Mouse (Mus musculus) mouse trophoblast stem cell (cell line): Measurements from ENCODE around the gene Ampd1.
"Not testable (repeated sequence)": the region's sequence is repeated elsewhere in the genome, so short reads cannot be mapped to it uniquely, and the experiment has no call there.

Experiments
- in situ Hi-C, 2 experiments: fragments of 300-500 bp; cut with MseI, MboI; formaldehyde crosslinking; loops; 2 replicates in 1 of 2; 3 replicates in 1 of 2; pipeline ENCODE4 v1.15.1; 2025

Gene Ampd1

DNA sequence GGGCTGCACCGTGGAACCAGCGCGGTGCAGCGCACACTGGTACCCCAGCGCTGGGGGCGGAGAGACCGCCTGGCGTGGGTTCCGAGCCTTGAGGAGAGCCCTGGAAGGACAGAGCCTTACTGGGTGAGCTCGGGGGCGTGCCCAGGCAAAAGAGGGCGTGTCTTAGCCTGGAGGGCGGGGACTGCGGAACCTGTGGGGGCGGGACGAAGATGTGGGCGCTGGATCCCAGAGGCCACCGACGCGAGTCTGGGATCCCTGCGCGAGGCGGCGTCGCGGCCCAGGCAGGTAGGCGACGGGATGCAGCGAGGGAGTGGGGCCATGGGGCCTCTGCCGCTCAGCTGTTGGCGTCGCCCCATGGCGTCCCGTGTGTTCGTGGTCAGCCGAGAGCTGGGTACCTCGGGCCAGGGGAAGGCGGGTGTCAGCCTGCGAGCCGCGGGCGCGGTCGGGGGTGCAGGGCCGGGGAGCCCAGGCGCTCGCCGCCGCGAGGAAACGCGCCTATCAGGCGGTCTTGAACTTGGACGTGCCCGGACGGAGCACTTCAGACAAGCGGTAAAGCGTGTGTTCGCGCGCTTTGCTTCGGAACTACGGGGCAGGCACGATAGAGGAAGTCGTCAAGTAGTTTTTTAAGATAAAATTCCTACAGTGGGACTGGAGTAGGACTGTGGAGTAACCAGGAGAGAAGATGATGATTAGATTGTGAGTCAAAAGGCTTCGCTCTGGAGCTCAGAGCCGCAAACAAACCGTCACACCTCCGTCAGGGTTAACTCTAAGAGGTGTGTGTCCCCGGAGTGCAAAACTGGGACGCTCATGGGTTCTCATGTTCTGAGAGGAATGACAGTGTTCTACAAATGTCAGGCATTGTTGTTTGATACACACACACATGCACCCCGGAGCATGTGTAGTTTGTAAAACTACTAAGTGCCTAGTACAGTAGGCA lies 28.9 kb downstream of the Ampd1 start, which contains the start of gene Dennd2c:
Dennd2c (plus strand) TSS at position 151 of the 937 bp plus-strand sequence.
- in situ Hi-C loops, result no loop called here

GRCm38 (mm10) chr3:103107565-103108240 lies 33.9 kb downstream of the Ampd1 start:
- in situ Hi-C loops, result no loop called here

- in situ Hi-C loops, result no loop called here
Measured at GRCm38 (mm10) chr3:103112216-103112615, 38.4 kb downstream of the Ampd1 start.

DNA sequence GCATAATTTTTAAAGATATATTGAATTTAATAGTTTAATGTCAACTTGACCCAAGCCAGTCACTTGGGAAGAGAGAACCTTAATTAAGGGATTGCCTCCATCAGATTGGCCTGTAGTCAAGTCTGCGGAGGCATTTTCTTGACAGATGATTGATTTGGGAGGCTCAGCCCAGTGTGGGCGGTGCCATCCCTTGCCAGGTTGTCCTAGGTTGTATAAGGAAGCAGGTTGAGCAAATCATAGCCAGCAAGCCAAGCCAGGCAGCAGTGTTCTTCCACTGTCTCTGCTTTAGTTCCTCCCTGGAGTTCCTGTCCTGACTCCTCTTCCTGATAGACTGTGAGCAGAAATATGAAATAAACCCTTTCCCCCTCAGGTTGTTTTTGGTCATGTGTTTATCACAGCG lies 49.8 kb downstream of the Ampd1 start:
- in situ Hi-C loops, result no loop called here

DNA sequence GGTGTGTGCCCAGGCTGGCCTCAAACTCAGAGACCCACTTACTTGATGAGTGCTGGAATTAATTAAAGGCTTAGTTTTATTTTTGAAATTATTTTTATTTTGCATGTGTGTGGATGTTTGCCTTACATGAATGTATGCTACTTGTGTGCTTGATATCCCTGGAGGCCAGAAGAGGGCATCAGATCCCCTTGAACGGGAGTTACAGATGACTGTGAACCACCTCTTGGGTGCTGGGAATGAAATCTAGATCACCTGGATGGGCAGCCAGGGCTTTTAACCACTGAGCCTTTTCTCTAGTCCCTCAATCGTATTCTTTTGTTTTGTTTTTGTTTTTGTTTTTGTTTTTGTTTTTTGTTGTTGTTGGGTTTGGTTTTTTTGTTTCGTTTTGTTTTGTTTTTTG lies 52.3 kb downstream of the Ampd1 start:
- in situ Hi-C loops, result no loop called here

DNA sequence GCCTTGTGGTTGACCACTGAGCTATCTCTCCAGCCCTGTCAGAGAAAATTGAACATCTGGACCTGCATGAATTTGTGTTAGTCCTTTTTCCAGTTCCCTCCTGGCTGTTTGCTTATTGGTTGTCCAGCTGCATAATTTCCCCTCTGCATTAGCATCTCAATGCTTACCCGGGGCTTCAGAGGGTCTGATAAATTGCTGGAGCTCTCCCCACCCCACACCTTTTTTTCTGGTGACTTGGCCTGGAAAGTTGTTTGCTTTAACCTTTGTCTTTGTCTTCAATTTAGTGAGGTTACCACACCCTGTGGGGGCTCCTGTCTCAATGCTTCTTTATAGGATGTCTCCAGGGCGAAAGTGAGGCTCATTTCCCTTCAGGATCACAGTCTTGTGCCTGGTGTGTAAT lies 53.4 kb downstream of the Ampd1 start:
- in situ Hi-C loops, result no loop called here

DNA sequence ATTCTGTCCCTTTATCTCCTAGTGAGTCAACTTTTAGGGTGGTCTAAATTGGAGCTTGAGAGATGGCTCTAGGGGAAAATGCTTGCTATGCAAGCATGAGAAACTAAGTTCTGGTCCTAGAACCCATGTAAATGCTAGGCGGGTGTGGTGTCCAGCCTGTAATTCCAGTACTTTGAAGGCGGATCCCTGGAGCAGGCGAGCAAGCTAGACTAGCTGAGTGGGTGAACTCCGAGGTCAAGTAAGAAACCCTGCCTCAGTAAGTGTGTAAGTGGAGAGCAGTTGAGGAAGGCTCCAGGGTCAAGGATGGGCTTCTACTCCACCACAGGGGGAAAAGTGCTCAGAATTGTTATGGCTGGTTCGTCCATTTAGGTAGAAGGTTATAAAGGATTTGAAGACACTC lies 53.9 kb downstream of the Ampd1 start:
- in situ Hi-C loops, result no loop called here

DNA sequence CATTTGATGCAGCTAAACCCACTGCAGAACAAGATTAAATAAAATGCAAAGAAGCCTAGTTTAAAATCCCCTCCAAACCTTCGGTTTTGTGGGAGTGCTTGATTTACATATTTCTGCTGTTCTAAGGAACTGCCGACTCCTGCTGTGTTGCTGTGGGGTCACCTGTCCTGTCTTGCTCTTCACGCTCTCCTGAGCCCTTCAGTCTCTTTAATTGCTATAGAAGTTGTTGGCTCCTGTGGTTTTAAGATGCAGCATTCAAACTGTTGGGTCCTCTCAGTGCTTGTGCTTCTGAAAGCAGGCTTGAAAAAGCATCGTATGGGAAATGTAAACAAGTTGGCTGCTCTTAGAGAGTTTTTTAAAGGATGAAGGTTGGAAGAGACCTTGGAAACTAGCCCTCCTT lies 54.4 kb downstream of the Ampd1 start:
- in situ Hi-C loops, result no loop called here

- in situ Hi-C loops, result no loop called here
Measured at GRCm38 (mm10) chr3:103129367-103130159, 55.7 kb downstream of the Ampd1 start.

DNA sequence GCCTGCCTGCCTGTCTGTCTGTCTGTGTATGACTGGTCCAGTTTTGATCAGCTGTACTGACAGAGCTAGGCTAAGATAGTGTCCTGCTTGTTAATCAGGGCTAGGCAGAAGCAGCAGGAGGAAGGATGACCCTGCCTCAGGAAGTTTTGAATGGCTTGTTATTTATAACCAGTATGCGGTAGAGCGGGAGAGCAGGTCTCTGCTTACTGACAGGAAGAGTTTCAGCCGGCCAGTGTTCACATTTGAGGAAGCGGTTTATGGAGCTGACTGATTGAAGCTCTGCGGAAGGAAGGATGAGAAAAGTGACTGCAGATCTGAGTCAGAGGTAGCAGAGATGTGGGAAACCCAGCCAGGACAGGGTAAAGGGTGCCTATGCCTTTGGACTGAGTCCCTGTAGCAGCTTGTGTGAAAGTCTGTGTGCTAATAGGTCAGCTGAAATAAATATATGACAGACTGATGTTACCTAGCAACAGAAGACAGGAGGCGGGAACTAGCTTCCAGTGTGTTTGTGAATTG lies 56.5 kb downstream of the Ampd1 start:
- in situ Hi-C loops, result no loop called here

- in situ Hi-C loops, result no loop called here
Measured at GRCm38 (mm10) chr3:103133098-103133497, 59.3 kb downstream of the Ampd1 start.

DNA sequence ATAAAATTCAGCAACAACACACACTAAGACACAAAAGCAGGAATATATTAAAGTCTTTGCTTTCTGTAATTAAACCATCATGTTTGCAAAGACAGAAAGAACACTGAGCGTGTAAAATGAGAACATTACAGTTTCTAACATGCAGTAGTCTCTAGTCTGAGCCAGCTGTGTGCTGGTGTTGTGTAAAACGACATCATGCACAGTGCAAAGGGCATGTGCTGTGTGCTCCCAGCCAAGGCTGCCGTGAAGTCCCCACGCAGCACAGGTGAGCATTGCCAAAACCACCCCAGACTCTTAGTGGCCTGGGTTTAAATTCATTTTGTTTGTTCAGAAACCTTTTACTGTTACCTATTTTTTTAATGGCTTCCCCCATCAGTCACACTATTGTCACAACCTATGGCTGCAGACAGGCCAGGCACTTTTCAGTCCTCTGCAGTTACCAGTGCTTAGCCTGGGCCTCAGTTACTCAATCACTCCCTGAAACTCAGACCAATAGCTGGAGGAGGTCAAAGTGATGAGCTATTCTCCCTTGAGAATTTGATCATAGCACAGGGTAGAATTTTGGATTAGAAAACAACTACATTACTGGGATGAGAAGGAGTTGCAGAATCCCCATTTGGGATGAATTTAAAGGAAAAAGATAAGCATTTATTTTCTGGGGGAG lies 62.7 kb downstream of the Ampd1 start:
- in situ Hi-C loops, result no loop called here

DNA sequence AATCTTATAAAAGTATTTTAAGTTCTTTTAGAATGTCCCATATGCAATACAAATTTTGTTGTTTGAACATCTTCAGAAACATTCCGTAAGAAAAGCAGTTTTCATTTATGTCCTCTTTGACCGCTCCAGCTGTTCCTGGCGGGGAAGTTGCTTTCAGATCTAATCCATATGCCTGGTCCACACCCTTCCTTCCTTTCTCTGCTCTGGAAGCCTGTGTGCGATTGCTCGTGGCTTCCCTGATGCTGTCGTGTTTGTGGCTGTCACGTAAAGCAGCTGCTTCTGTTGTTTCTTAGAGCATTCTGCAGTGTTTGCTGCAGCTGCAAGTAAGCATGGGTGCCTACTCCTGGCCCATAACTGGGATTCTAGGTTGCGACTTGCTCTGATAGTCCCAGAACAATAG lies 65.2 kb downstream of the Ampd1 start:
- in situ Hi-C loops, result no loop called here

DNA sequence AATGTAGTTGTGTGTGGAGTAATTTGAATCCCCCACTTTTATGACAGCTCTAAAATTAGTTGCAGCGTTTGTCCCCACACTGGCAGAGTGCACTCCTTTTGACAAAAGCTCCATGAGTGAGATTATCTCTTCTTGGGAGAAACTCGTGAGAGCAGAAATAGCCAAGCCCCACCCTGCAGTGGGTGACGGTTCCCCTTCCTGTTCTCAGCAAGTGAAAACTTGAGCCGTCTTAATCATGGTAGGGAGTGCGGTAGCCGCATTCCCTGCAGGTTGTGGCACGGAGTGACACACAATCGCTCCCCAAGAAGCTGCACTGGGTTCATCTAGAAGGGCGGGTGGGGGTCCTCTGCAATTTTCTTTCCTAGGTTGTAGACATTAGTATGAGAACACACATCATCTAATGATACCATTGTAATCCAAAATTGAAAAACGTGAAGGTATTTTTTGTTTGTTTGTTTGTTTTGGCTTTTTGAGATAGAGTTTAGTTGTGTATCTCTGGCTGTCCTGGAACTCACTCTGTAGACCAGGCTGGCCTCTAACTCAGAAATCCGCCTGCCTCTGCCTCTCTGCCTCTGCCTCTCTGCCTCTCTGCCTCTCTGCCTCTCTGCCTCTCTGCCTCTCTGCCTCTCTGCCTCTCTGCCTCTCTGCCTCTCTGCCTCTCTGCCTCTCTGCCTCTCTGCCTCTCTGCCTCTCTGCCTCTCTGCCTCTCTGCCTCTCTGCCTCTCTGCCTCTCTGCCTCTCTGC lies 66.5 kb downstream of the Ampd1 start:
- in situ Hi-C loops, result not testable (repeated sequence)

- in situ Hi-C loops, result no loop called here
Measured at GRCm38 (mm10) chr3:103141287-103141686, 67.5 kb downstream of the Ampd1 start.

DNA sequence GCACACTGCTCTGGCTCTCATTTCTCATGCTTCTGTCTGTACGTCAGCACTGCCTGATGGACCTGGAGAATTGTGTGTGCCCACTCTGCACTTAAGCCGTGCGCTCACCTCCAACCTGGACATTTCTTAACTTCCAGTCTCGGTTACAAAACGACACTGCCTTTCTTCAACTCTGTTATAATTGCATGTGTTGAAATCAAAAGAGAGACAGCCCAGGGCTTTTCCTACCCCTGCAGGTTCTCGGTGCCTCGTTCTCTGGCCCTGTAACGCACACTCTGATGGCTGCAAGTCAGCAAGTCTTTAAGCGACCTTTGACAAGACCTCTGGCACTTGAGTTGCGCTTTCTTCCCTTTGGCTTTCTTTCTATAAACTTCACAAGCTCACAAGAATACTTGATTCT lies 68.6 kb downstream of the Ampd1 start:
- in situ Hi-C loops, result no loop called here

DNA sequence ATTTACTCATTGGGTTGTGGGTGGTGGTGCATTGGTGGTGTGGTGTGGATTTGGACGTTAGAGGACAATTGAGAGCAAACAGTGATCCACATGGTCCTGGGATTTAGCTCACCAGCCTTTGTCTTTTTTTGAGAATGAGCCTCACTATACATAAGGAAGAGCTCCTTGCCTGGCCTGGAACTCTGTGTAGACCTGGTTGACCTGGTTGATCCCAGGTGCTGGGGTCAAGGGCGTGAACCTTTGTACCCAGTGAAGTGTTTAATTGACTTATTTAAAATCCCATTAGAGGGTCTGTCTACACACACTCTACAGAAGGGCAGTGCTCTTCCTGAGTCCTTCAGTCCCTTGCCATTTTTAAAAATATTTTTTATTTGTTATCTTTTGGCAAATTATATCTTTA lies 71.5 kb downstream of the Ampd1 start:
- in situ Hi-C loops, result no loop called here

- in situ Hi-C loops, result no loop called here
Measured at GRCm38 (mm10) chr3:103145791-103146190, 72.0 kb downstream of the Ampd1 start.

DNA sequence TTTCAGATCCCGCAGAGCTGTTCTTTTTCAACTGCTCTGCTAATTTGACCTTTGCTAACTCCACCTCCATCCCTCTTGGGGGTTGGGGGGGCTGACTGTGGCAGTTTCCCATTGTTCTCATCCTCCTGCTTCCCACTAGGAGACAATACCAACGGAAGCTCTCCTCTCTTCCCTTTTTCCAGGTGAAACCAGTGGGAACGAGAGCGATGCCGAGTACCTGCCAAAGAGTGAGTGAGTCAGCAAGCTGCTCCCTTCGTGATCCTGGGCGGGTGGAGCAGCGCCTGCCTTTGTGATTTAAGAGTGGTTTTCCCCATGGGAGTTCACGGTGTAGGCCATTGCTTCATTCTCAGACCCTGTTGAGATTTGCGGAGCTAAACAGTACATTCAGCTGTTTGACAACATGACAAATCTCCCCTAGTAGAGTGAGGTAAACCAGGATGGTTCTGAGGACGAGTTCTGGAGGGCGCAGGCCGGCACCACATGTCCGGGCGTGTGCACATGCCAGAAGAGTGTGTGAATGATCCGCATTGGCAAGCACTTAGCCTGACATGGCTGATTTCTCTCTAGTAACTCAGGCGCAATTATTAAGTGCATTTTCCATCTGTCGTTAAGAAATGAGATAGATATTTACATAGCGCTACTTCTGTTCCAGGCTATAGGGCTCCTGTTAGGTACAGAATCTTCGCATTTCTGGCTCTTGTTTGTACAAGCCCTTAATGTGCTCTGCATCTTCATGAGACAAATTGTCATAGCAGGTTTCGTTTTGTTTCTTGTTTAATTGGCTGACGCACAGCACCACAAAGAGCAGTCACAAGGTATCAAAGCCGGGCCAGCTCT lies 72.7 kb downstream of the Ampd1 start:
- in situ Hi-C loops, result no loop called here

DNA sequence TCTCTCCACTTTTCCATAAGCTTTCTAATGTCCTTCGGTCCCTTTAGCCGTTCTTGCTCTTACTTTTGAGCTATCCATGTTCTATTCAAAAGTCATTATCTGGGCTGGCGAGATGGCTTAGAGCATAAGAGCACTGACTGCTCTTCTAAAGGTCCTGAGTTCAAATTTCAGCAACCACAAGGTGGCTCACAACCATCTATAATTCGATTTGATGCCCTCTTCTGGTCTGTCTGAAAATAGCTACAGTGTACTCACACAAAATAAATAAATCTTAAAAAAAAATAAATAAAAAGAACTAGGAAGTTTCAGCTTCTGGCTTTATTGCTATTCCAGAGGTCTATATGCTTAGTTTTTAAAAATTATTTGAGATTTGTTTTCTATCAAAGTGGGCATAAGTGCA lies 74.0 kb downstream of the Ampd1 start:
- in situ Hi-C loops, result no loop called here
